Mouse (Mus musculus): ENCODE results near the gene Far2. TPM values are rescaled to one million over a fixed set of nuclear protein-coding genes. Genes with fewer than 3 reads are reported as not detected.

Far2 gene
- polyA plus RNA-seq, 1 experiment from 2014 or later, result 24.3 TPM

DNA sequence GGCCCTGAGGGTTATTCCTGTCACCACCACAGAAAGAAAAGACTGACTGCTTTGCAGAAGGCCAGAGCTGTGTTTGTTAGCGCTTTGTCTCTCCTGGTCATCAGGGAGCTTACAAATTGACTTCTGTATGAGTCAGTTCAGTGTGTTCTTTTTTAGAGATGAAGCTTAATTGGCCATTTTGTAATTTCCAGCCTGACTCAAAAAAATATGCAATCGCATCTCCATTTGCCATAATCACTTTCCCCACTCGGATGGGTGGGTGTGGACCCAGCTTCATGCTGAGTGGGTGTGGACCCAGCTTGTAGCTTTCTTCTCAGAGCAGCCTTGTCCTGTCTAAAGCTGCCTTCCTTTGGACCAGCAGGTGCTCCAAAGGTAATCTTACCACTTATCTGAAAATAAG, 26.5 kb downstream of the Far2 start:
- Histone ChIP-seq H3K9ac (no peak overlapping the region), H3K4me1 (replicated peaks; ENCODE audit: control insufficient read depth, insufficient read depth, low read length) (no peaks in the 10 kb centered on the region), H3K9me3 (ENCODE audit: control insufficient read depth, low read length) (no peaks in the 10 kb centered on the region), H3K27me3 (ENCODE audit: control insufficient read depth, insufficient read depth, low read length) (no peaks in the 10 kb centered on the region), H3K4me3 (replicated peaks; ENCODE audit: low read length) (no peak overlapping the region), H3K27ac (no peak overlapping the region), H3K36me3 (replicated peaks; ENCODE audit: control insufficient read depth, insufficient read depth) (no peaks in the 10 kb centered on the region), H3K4me2 (replicated peaks) (no peak overlapping the region)
- ATAC-seq (ENCODE audit: low FRiP score), result no peak
- 73% methylated on average over 3 of the region's 3 CpGs for WGBS
- DNase-seq (ENCODE audit: low spot score), result no peak

DNA sequence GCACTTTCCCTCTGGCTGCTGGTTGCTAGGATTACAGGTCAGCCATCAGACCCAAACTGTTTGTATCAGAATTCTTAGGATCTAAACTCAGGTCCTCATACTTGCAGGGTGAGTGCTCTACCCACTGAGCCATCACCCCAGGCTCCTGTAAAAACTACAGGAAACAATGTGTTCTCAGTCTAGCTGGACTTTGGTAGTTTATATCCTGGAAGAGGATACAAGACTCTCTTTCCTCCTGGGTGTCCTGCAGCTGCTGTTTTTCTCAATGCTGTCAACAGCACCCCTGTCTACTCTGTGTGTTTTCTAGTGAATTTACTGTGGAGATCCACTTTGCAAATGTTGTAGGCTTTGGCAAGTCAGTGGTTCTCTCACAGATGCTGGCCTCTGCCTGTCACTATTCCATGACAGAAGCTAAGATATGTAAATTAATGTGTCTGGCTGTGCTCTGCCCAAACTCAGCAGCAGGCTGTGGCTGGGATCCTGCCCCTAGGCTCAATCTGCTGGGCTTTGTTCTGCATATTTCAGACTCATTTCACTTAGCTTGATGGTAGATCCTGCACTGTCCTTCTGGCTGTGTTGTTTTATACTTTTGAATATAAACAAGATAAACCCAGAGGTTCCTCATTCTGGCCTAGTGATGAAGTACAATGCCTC, 27.3 kb downstream of the Far2 start:
- Histone ChIP-seq H3K9me3 (ENCODE audit: control insufficient read depth, low read length) (no peaks in the 10 kb centered on the region), H3K4me2 (replicated peaks) (no peak overlapping the region), H3K27ac (no peak overlapping the region), H3K27me3 (ENCODE audit: control insufficient read depth, insufficient read depth, low read length) (no peaks in the 10 kb centered on the region), H3K36me3 (replicated peaks; ENCODE audit: control insufficient read depth, insufficient read depth) (no peaks in the 10 kb centered on the region), H3K4me1 (replicated peaks; ENCODE audit: control insufficient read depth, insufficient read depth, low read length) (no peaks in the 10 kb centered on the region), H3K9ac (no peak overlapping the region), H3K4me3 (replicated peaks; ENCODE audit: low read length) (no peak overlapping the region)
- no peak for DNase-seq (ENCODE audit: low spot score)
- 0 out of 2 replicates have a peak, but pooled peaks have one; percentile 2 for ATAC-seq (ENCODE audit: low FRiP score)

GRCm38 (mm10) chr6:148083864-148084263, 36.8 kb downstream of the Far2 start:
- Histone ChIP-seq H3K36me3 (replicated peaks; ENCODE audit: control insufficient read depth, insufficient read depth) (no peaks in the 10 kb centered on the region), H3K4me1 (replicated peaks; ENCODE audit: control insufficient read depth, insufficient read depth, low read length) (no peaks in the 10 kb centered on the region), H3K27ac (no peak overlapping the region), H3K4me2 (replicated peaks) (no peak overlapping the region), H3K9ac (no peak overlapping the region), H3K4me3 (replicated peaks; ENCODE audit: low read length) (no peak overlapping the region), H3K27me3 (ENCODE audit: control insufficient read depth, insufficient read depth, low read length) (no peaks in the 10 kb centered on the region), H3K9me3 (ENCODE audit: control insufficient read depth, low read length) (no peaks in the 10 kb centered on the region)
- ATAC-seq (ENCODE audit: low FRiP score), result no peak
- WGBS, result 91% methylated on average over 2 of the region's 2 CpGs
- no peak for DNase-seq (ENCODE audit: low spot score)

- no peaks in the 10 kb centered on the region for H3K4me1 ChIP-seq (replicated peaks; ENCODE audit: control insufficient read depth, insufficient read depth, low read length)
- no peak overlapping the region for H3K27ac ChIP-seq
- no peaks in the 10 kb centered on the region for H3K27me3 ChIP-seq (ENCODE audit: control insufficient read depth, insufficient read depth, low read length)
- no peak for DNase-seq (ENCODE audit: low spot score)
- WGBS, result 94% methylated on average over 2 of the region's 2 CpGs
- H3K9ac ChIP-seq, result no peak overlapping the region
- no peak for ATAC-seq (ENCODE audit: low FRiP score)
- H3K36me3 ChIP-seq (replicated peaks; ENCODE audit: control insufficient read depth, insufficient read depth), result no peaks in the 10 kb centered on the region
- no peak overlapping the region for H3K4me2 ChIP-seq (replicated peaks)
- no peaks in the 10 kb centered on the region for H3K9me3 ChIP-seq (ENCODE audit: control insufficient read depth, low read length)
- no peak overlapping the region for H3K4me3 ChIP-seq (replicated peaks; ENCODE audit: low read length)
Measured at GRCm38 (mm10) chr6:148084403-148084802, 37.3 kb downstream of the Far2 start.

DNA sequence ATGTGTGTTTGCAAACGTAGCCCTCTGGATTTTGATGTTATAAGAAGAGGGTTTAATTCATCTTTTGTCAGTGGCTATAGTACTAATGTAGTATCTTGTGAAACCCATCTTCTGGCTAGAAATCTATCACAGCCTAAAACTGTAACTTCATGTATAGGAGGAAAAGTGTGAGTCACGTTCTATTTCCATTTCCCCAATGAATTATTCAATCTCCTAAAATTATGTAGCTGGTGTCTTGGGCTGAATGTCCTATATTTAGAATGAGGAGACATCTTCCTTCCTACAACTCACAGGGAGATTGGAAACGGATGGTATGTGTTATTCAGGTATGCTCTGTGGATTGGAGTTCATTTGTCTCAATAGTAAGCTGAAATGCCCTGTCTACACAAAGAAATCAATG, 50.0 kb downstream of the Far2 start:
- no peaks in the 10 kb centered on the region for H3K36me3 ChIP-seq (replicated peaks; ENCODE audit: control insufficient read depth, insufficient read depth)
- DNase-seq (ENCODE audit: low spot score) (no peak), ATAC-seq (ENCODE audit: low FRiP score) (no peak)
- H3K4me3 ChIP-seq (replicated peaks; ENCODE audit: low read length), result no peak overlapping the region
- H3K4me1 ChIP-seq (replicated peaks; ENCODE audit: control insufficient read depth, insufficient read depth, low read length), result no peaks in the 10 kb centered on the region
- no peaks in the 10 kb centered on the region for H3K9me3 ChIP-seq (ENCODE audit: control insufficient read depth, low read length)
- H3K27me3 ChIP-seq (ENCODE audit: control insufficient read depth, insufficient read depth, low read length), result no peaks in the 10 kb centered on the region
- H3K9ac ChIP-seq, result no peak overlapping the region
- no peak overlapping the region for H3K4me2 ChIP-seq (replicated peaks)
- WGBS, result 75% methylated on average over 3 of the region's 3 CpGs
- no peak overlapping the region for H3K27ac ChIP-seq

- DNase-seq (ENCODE audit: low spot score) (no peak), ATAC-seq (ENCODE audit: low FRiP score) (no peak)
- H3K4me1 ChIP-seq (replicated peaks; ENCODE audit: control insufficient read depth, insufficient read depth, low read length), result no peaks in the 10 kb centered on the region
- H3K4me3 ChIP-seq (replicated peaks; ENCODE audit: low read length), result no peak overlapping the region
- no peak overlapping the region for H3K9ac ChIP-seq
- 92% methylated on average over 3 of the region's 3 CpGs for WGBS
- no peaks in the 10 kb centered on the region for H3K27me3 ChIP-seq (ENCODE audit: control insufficient read depth, insufficient read depth, low read length)
- no peaks in the 10 kb centered on the region for H3K36me3 ChIP-seq (replicated peaks; ENCODE audit: control insufficient read depth, insufficient read depth)
- no peak overlapping the region for H3K4me2 ChIP-seq (replicated peaks)
- no peaks in the 10 kb centered on the region for H3K9me3 ChIP-seq (ENCODE audit: control insufficient read depth, low read length)
- H3K27ac ChIP-seq, result no peak overlapping the region
Measured at GRCm38 (mm10) chr6:148101977-148102376, 54.9 kb downstream of the Far2 start.

- H3K9ac ChIP-seq, result no peak overlapping the region
- H3K27ac ChIP-seq, result no peak overlapping the region
- no peaks in the 10 kb centered on the region for H3K9me3 ChIP-seq (ENCODE audit: control insufficient read depth, low read length)
- no peaks in the 10 kb centered on the region for H3K4me1 ChIP-seq (replicated peaks; ENCODE audit: control insufficient read depth, insufficient read depth, low read length)
- H3K36me3 ChIP-seq (replicated peaks; ENCODE audit: control insufficient read depth, insufficient read depth), result no peaks in the 10 kb centered on the region
- no peak overlapping the region for H3K4me3 ChIP-seq (replicated peaks; ENCODE audit: low read length)
- DNase-seq (ENCODE audit: low spot score) (no peak), ATAC-seq (ENCODE audit: low FRiP score) (no peak)
- no peak overlapping the region for H3K4me2 ChIP-seq (replicated peaks)
- WGBS, result 94% methylated on average over 1 of the region's 1 CpGs
- no peaks in the 10 kb centered on the region for H3K27me3 ChIP-seq (ENCODE audit: control insufficient read depth, insufficient read depth, low read length)
Measured at GRCm38 (mm10) chr6:148102434-148102833, 55.4 kb downstream of the Far2 start.

DNA sequence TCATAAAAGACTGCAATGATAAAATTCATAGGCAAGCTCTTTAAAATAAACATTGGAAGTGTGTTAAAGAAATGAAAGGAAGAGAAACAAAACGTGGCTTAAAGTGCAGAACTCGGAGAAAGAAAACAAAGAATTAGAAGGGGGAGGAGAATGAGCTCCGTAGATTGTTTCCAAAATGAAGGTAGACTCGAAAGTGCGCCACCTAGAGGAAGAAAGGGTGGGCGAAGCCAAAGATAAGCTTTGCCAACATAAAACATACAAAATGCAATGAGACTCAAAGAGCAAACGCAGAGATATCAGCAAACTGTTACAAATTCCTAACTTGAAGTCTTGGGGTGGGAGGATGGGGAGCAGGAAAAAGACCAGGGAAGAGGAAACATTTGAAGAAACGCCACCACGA, 57.2 kb downstream of the Far2 start:
- H3K4me1 ChIP-seq (replicated peaks; ENCODE audit: control insufficient read depth, insufficient read depth, low read length), result no peaks in the 10 kb centered on the region
- H3K27ac ChIP-seq, result no peak overlapping the region
- DNase-seq (ENCODE audit: low spot score), result no peak
- H3K4me2 ChIP-seq (replicated peaks), result no peak overlapping the region
- no peaks in the 10 kb centered on the region for H3K9me3 ChIP-seq (ENCODE audit: control insufficient read depth, low read length)
- no peaks in the 10 kb centered on the region for H3K27me3 ChIP-seq (ENCODE audit: control insufficient read depth, insufficient read depth, low read length)
- ATAC-seq (ENCODE audit: low FRiP score), result no peak
- no peak overlapping the region for H3K9ac ChIP-seq
- H3K36me3 ChIP-seq (replicated peaks; ENCODE audit: control insufficient read depth, insufficient read depth), result no peaks in the 10 kb centered on the region
- no peak overlapping the region for H3K4me3 ChIP-seq (replicated peaks; ENCODE audit: low read length)
- WGBS, result 43% methylated on average over 9 of the region's 9 CpGs

DNA sequence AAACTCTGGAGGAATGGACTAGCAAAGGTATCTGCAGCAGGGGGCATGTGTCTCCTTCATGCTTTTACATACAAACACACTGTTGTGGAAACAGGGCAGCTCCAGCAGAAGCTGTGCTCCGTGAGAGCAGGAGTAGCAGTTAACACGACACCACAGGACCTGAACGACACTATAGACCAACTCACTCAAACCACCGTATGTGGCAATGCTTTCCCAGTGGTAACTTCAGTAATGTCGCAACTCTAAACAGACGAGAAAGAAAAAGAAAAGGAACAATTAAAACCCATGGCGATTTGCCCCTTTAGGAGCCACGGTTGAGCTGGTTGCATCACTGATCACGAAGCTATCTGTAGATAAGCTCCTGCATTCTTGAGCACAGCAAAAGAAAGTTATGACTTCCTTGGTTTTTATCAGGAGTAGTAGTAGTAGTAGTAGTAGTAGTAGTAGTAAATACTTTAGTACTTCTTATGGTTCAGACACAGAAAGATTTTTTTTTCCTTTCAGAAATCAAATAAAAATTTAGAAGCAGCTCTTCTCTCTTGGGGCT, 58.7 kb downstream of the Far2 start:
- 79% methylated on average over 9 of the region's 9 CpGs for WGBS
- ATAC-seq (ENCODE audit: low FRiP score) (no peak), DNase-seq (ENCODE audit: low spot score) (no peak)
- Histone ChIP-seq H3K9ac (no peak overlapping the region), H3K27me3 (ENCODE audit: control insufficient read depth, insufficient read depth, low read length) (no peaks in the 10 kb centered on the region), H3K9me3 (ENCODE audit: control insufficient read depth, low read length) (no peaks in the 10 kb centered on the region), H3K4me2 (replicated peaks) (no peak overlapping the region), H3K27ac (no peak overlapping the region), H3K4me1 (replicated peaks; ENCODE audit: control insufficient read depth, insufficient read depth, low read length) (no peaks in the 10 kb centered on the region), H3K4me3 (replicated peaks; ENCODE audit: low read length) (no peak overlapping the region), H3K36me3 (replicated peaks; ENCODE audit: control insufficient read depth, insufficient read depth) (no peaks in the 10 kb centered on the region)

Measured in hindbrain, embryonic 14.5 days (tissue).